Mouse (Mus musculus): ENCODE measurements around the gene Kcnab2. TPM values are rescaled to one million over a fixed set of nuclear protein-coding genes. Genes with fewer than 3 reads are reported as not detected.
A peak's percentile ranks its signal among the peaks of the same experiment; 100 is the strongest.

The Kcnab2 gene
- total and polyA plus RNA-seq, 2 experiments from 2014 or later, result 1.1 to 1.5 TPM

- no peaks in the 10 kb centered on the region for H3K9me3 ChIP-seq (replicated peaks; ENCODE audit: control insufficient read depth, low read length)
- no peaks in the 10 kb centered on the region for H3K36me3 ChIP-seq (replicated peaks; ENCODE audit: control insufficient read depth, insufficient read depth, low read length)
- no peak overlapping the region for H3K4me2 ChIP-seq (ENCODE audit: low read depth, low read length)
- ATAC-seq (ENCODE audit: insufficient read depth, low read depth) (no peak), DNase-seq (ENCODE audit: low spot score) (no peak)
- no peak overlapping the region for H3K9ac ChIP-seq (replicated peaks; ENCODE audit: low read depth, low read length)
- TF ChIP-seq EP300 (IDR thresholded peaks at IDR 0.05; ENCODE audit: low read depth) (no peak), CTCF (IDR thresholded peaks at IDR 0.05; ENCODE audit: low read depth) (no peak)
- H3K4me1 ChIP-seq (ENCODE audit: control insufficient read depth, insufficient read depth), result no peaks in the 10 kb centered on the region
- H3K27ac ChIP-seq (ENCODE audit: low read depth), result no peak overlapping the region
- H3K27me3 ChIP-seq (ENCODE audit: control insufficient read depth, insufficient read depth, low read length), result no peaks in the 10 kb centered on the region
- H3K4me3 ChIP-seq (ENCODE audit: low read depth, low read length), result no peak overlapping the region
- 36% methylated on average over 9 of the region's 9 CpGs for WGBS
Measured at GRCm38 (mm10) chr4:152441536-152441935, 36.1 kb downstream of the Kcnab2 start.

- DNase-seq (ENCODE audit: low spot score) (no peak), ATAC-seq (ENCODE audit: insufficient read depth, low read depth) (no peak)
- Histone ChIP-seq H3K4me3 (ENCODE audit: low read depth, low read length) (no peak overlapping the region), H3K4me2 (ENCODE audit: low read depth, low read length) (no peak overlapping the region), H3K27ac (ENCODE audit: low read depth) (no peak overlapping the region), H3K9me3 (replicated peaks; ENCODE audit: control insufficient read depth, low read length) (no peaks in the 10 kb centered on the region), H3K27me3 (ENCODE audit: control insufficient read depth, insufficient read depth, low read length) (no peaks in the 10 kb centered on the region), H3K36me3 (replicated peaks; ENCODE audit: control insufficient read depth, insufficient read depth, low read length) (no peaks in the 10 kb centered on the region), H3K4me1 (ENCODE audit: control insufficient read depth, insufficient read depth) (no peaks in the 10 kb centered on the region), H3K9ac (replicated peaks; ENCODE audit: low read depth, low read length) (no peak overlapping the region)
- WGBS, result 61% methylated on average over 9 of the region's 9 CpGs
- no peak; the same call in 1 of the 2 replicates for TF ChIP-seq CTCF (IDR thresholded peaks at IDR 0.05; ENCODE audit: low read depth)
- no peak for TF ChIP-seq EP300 (IDR thresholded peaks at IDR 0.05; ENCODE audit: low read depth)
Measured at GRCm38 (mm10) chr4:152440882-152441281, 36.8 kb downstream of the Kcnab2 start.

GRCm38 (mm10) chr4:152435255-152435654, 42.4 kb downstream of the Kcnab2 start:
- no peak overlapping the region for H3K4me3 ChIP-seq (ENCODE audit: low read depth, low read length)
- ATAC-seq (ENCODE audit: insufficient read depth, low read depth) (peak; percentile 40; the same call in 1 of the 2 replicates), DNase-seq (ENCODE audit: low spot score) (peak; percentile 19)
- peak overlapping the region; percentile 39 for H3K4me2 ChIP-seq (ENCODE audit: low read depth, low read length)
- peak; percentile 79 for TF ChIP-seq CTCF (IDR thresholded peaks at IDR 0.05; ENCODE audit: low read depth)
- no peak for TF ChIP-seq EP300 (IDR thresholded peaks at IDR 0.05; ENCODE audit: low read depth)
- H3K27me3 ChIP-seq (ENCODE audit: control insufficient read depth, insufficient read depth, low read length), result no peaks in the 10 kb centered on the region
- H3K4me1 ChIP-seq (ENCODE audit: control insufficient read depth, insufficient read depth), result no peaks in the 10 kb centered on the region
- 16% methylated on average over 10 of the region's 10 CpGs for WGBS
- no peaks in the 10 kb centered on the region for H3K36me3 ChIP-seq (replicated peaks; ENCODE audit: control insufficient read depth, insufficient read depth, low read length)
- H3K9me3 ChIP-seq (replicated peaks; ENCODE audit: control insufficient read depth, low read length), result no peaks in the 10 kb centered on the region
- H3K9ac ChIP-seq (replicated peaks; ENCODE audit: low read depth, low read length), result no peak overlapping the region
- H3K27ac ChIP-seq (ENCODE audit: low read depth), result no peak overlapping the region

- H3K4me3 ChIP-seq (ENCODE audit: low read depth, low read length), result no peak overlapping the region
- 3% methylated on average over 9 of the region's 9 CpGs for WGBS
- H3K27me3 ChIP-seq (ENCODE audit: control insufficient read depth, insufficient read depth, low read length), result no peaks in the 10 kb centered on the region
- no peak overlapping the region for H3K9ac ChIP-seq (replicated peaks; ENCODE audit: low read depth, low read length)
- no peak overlapping the region for H3K27ac ChIP-seq (ENCODE audit: low read depth)
- DNase-seq (ENCODE audit: low spot score) (peak; percentile 48), ATAC-seq (ENCODE audit: insufficient read depth, low read depth) (peak; percentile 84)
- H3K9me3 ChIP-seq (replicated peaks; ENCODE audit: control insufficient read depth, low read length), result no peaks in the 10 kb centered on the region
- H3K4me1 ChIP-seq (ENCODE audit: control insufficient read depth, insufficient read depth), result no peaks in the 10 kb centered on the region
- peak overlapping the region; percentile 39 for H3K4me2 ChIP-seq (ENCODE audit: low read depth, low read length)
- TF ChIP-seq EP300 (IDR thresholded peaks at IDR 0.05; ENCODE audit: low read depth), result no peak
- TF ChIP-seq CTCF (IDR thresholded peaks at IDR 0.05; ENCODE audit: low read depth), result peak; percentile 86
- H3K36me3 ChIP-seq (replicated peaks; ENCODE audit: control insufficient read depth, insufficient read depth, low read length), result no peaks in the 10 kb centered on the region
Measured at GRCm38 (mm10) chr4:152434836-152435235, 42.8 kb downstream of the Kcnab2 start.

GRCm38 (mm10) chr4:152432308-152432707, 45.4 kb downstream of the Kcnab2 start:
- Histone ChIP-seq H3K36me3 (replicated peaks; ENCODE audit: control insufficient read depth, insufficient read depth, low read length) (no peaks in the 10 kb centered on the region), H3K4me3 (ENCODE audit: low read depth, low read length) (no peak overlapping the region), H3K9me3 (replicated peaks; ENCODE audit: control insufficient read depth, low read length) (no peaks in the 10 kb centered on the region), H3K27ac (ENCODE audit: low read depth) (no peak overlapping the region), H3K4me1 (ENCODE audit: control insufficient read depth, insufficient read depth) (no peaks in the 10 kb centered on the region), H3K9ac (replicated peaks; ENCODE audit: low read depth, low read length) (no peak overlapping the region), H3K27me3 (ENCODE audit: control insufficient read depth, insufficient read depth, low read length) (no peaks in the 10 kb centered on the region), H3K4me2 (ENCODE audit: low read depth, low read length) (no peak overlapping the region)
- ATAC-seq (ENCODE audit: insufficient read depth, low read depth) (no peak), DNase-seq (ENCODE audit: low spot score) (no peak)
- TF ChIP-seq CTCF (IDR thresholded peaks at IDR 0.05; ENCODE audit: low read depth) (peak; percentile 58), EP300 (IDR thresholded peaks at IDR 0.05; ENCODE audit: low read depth) (no peak)
- WGBS, result 56% methylated on average over 5 of the region's 5 CpGs

- TF ChIP-seq EP300 (IDR thresholded peaks at IDR 0.05; ENCODE audit: low read depth), result no peak
- no peak for TF ChIP-seq CTCF (IDR thresholded peaks at IDR 0.05; ENCODE audit: low read depth)
- Histone ChIP-seq H3K4me2 (ENCODE audit: low read depth, low read length) (no peak overlapping the region), H3K9me3 (replicated peaks; ENCODE audit: control insufficient read depth, low read length) (no peaks in the 10 kb centered on the region), H3K27me3 (ENCODE audit: control insufficient read depth, insufficient read depth, low read length) (no peaks in the 10 kb centered on the region), H3K4me1 (ENCODE audit: control insufficient read depth, insufficient read depth) (no peaks in the 10 kb centered on the region), H3K36me3 (replicated peaks; ENCODE audit: control insufficient read depth, insufficient read depth, low read length) (no peaks in the 10 kb centered on the region), H3K9ac (replicated peaks; ENCODE audit: low read depth, low read length) (no peak overlapping the region), H3K27ac (ENCODE audit: low read depth) (no peak overlapping the region), H3K4me3 (ENCODE audit: low read depth, low read length) (no peak overlapping the region)
- WGBS, result 47% methylated on average over 8 of the region's 8 CpGs
- DNase-seq (ENCODE audit: low spot score) (no peak), ATAC-seq (ENCODE audit: insufficient read depth, low read depth) (no peak)
Measured at GRCm38 (mm10) chr4:152428259-152428658, 49.4 kb downstream of the Kcnab2 start.

Measured in heart, postnatal 0 days (tissue).